ENCODE assay signal across 13 mouse cellular contexts in genomic region chr16:38945581-38945981, GRCm38 (mm10). TPM values are rescaled to one million over a fixed set of nuclear protein-coding genes. Genes with fewer than 3 reads are reported as not detected.
A peak's percentile ranks its signal among the peaks of the same experiment; 100 is the strongest.
DNase-seq lines count a peak whose midpoint lies in the region; ATAC-seq lines count a peak whose summit lies in the region.
"Had no signal": no experiment of that assay in that cellular context is flagged by ENCODE, and none has a peak within 500 bp of the region (broad histone marks: within the 10 kb centered on the region; RNA-seq: fewer than 3 reads in every experiment).

No protein-coding gene starts in this region.

- no peak overlapping the region for H3K9ac ChIP-seq in midbrain, embryonic 16.5 days (ENCODE audit: low read depth, low read length)
- no peak overlapping the region for H3K9ac ChIP-seq in midbrain, embryonic 15.5 days
- no peak overlapping the region for H3K9ac ChIP-seq in neural tube, embryonic 13.5 days
- H3K9ac ChIP-seq: liver, embryonic 14.5 days had no signal

- H3K27ac ChIP-seq in midbrain, embryonic 16.5 days (ENCODE audit: low read length): peak overlapping the region; percentile 2; the same call in 1 of the 2 replicates
- no peak overlapping the region for H3K27ac ChIP-seq in midbrain, embryonic 15.5 days
- peak overlapping the region; percentile 69 for H3K27ac ChIP-seq in neural tube, embryonic 13.5 days (replicated peaks)
- H3K27ac ChIP-seq: liver, embryonic 14.5 days had no signal

- peak; percentile 21 for DNase-seq in adrenal gland, adult 2 months
- no peak for DNase-seq in adrenal gland, postnatal 4 days (ENCODE audit: low spot score in 2 of 2)
- DNase-seq in kidney, adult 11 months: peak; percentile 89
- no peak for DNase-seq in right cerebral cortex, postnatal 10 days (ENCODE audit: low spot score in 2 of 2)
- no peak for DNase-seq in thymus, postnatal 10 days (ENCODE audit: low spot score in 2 of 2)
- DNase-seq: cerebellum, postnatal 36 days; gastrocnemius, postnatal 10 days; heart, postnatal 4 days had no signal

- no peaks in the 10 kb centered on the region for H3K4me1 ChIP-seq in midbrain, embryonic 16.5 days (ENCODE audit: control insufficient read depth, insufficient read depth, low read length)
- H3K4me1 ChIP-seq in midbrain, embryonic 15.5 days: peaks cover 7% of the 10 kb centered on the region; the same call in 1 of the 2 replicates
- peaks cover 58% of the 10 kb centered on the region for H3K4me1 ChIP-seq in neural tube, embryonic 13.5 days (replicated peaks)

- no peaks in the 10 kb centered on the region for H3K27me3 ChIP-seq in midbrain, embryonic 16.5 days (ENCODE audit: control insufficient read depth, insufficient read depth, low read depth, low read length)
- H3K27me3 ChIP-seq in midbrain, embryonic 15.5 days (replicated peaks): no peaks in the 10 kb centered on the region
- no peaks in the 10 kb centered on the region for H3K27me3 ChIP-seq in neural tube, embryonic 13.5 days

- H3K9me3 ChIP-seq in midbrain, embryonic 16.5 days (replicated peaks; ENCODE audit: control insufficient read depth, low read length, poor library complexity, severe bottlenecking): no peaks in the 10 kb centered on the region
- no peaks in the 10 kb centered on the region for H3K9me3 ChIP-seq in midbrain, embryonic 15.5 days
- H3K9me3 ChIP-seq in neural tube, embryonic 13.5 days: no peaks in the 10 kb centered on the region

- no peak for ATAC-seq in midbrain, embryonic 16.5 days
- ATAC-seq in midbrain, embryonic 15.5 days (replicated peaks): no peak
- peak; percentile 36; the same call in 1 of the 2 replicates for ATAC-seq in neural tube, embryonic 13.5 days (ENCODE audit: low read depth)

- 87% methylated on average over 10 of the region's 10 CpGs for WGBS in midbrain, embryonic 16.5 days
- WGBS in midbrain, embryonic 15.5 days: 87% methylated on average over 10 of the region's 10 CpGs
- 26% methylated on average over 10 of the region's 10 CpGs for WGBS in neural tube, embryonic 13.5 days

- H3K36me3 ChIP-seq in midbrain, embryonic 16.5 days (ENCODE audit: control insufficient read depth, insufficient read depth, low read length): no peaks in the 10 kb centered on the region
- H3K36me3 ChIP-seq in midbrain, embryonic 15.5 days (replicated peaks): no peaks in the 10 kb centered on the region
- H3K36me3 ChIP-seq in neural tube, embryonic 13.5 days: no peaks in the 10 kb centered on the region

- H3K4me2 ChIP-seq in midbrain, embryonic 16.5 days (ENCODE audit: low read length): no peak overlapping the region
- H3K4me2 ChIP-seq in midbrain, embryonic 15.5 days: no peak overlapping the region
- H3K4me2 ChIP-seq in neural tube, embryonic 13.5 days: no peak overlapping the region

- no peak overlapping the region for H3K4me3 ChIP-seq in midbrain, embryonic 16.5 days (ENCODE audit: low read depth, low read length)
- no peak overlapping the region for H3K4me3 ChIP-seq in midbrain, embryonic 15.5 days
- no peak overlapping the region for H3K4me3 ChIP-seq in neural tube, embryonic 13.5 days

RNA-seq across cellular contexts. Expression of gene Igsf11, which starts 53.1 kb away (rescaled TPM):
- total RNA-seq in adrenal gland, adult 2 months (2021): 10 to 100 TPM in 1 of 2 experiments, 1 to 10 TPM in 1; 8.4 to 60.6 TPM
- 5.2 and 5.9 TPM in 2 replicates for polyA plus RNA-seq in adrenal gland, adult 2 months (2012; rRNA removed)
- total RNA-seq in adrenal gland, postnatal 4 days (2021): 10 to 100 TPM; 53.7 to 56.3 TPM
- 2.0 and 3.2 TPM in 2 replicates for polyA plus RNA-seq in midbrain, embryonic 16.5 days (2015; fragmentation: Nextera tagmentation; extraction: Ambion mirVana)
- 1.8 and 2.4 TPM in 2 replicates for polyA plus RNA-seq in midbrain, embryonic 15.5 days (2015; fragmentation: Nextera tagmentation; extraction: Ambion mirVana)
- polyA plus RNA-seq in neural tube, embryonic 13.5 days (2015; fragmentation: Nextera tagmentation; extraction: Ambion mirVana): 4.3 and 5.5 TPM in 2 replicates
- total RNA-seq: MEL had no signal

Comparison
In these comparisons a context has a peak if more than half of its experiments do, and no peak if none do; other contexts are left out.
1. DNase-seq: peak in adrenal gland, adult 2 months (single experiment) and kidney, adult 11 months (single experiment); none in adrenal gland, postnatal 4 days (0 of 2), right cerebral cortex, postnatal 10 days (0 of 2) and thymus, postnatal 10 days (0 of 2).